Mouse (Mus musculus) midbrain, embryonic 16.5 days (tissue): ENCODE results near the gene Igfals. TPM values are rescaled to one million over a fixed set of nuclear protein-coding genes. Genes with fewer than 3 reads are reported as not detected.

ENCODE experiments used
- ATAC-seq: fragments of 200-750 bp; cut with Nextera tagmentation; 2 replicates; pipeline ENCODE4 v1.8.0; 2017; ENCODE audit warnings: moderate TSS enrichment
- H3K27ac ChIP-seq: fragments of 300-500 bp; sonication (generic); 2 replicates; pipeline ENCODE4 v1.5.1; 2014; ENCODE audit warnings: mild to moderate bottlenecking, low read length, mixed read lengths
- H3K27me3 ChIP-seq: fragments of 300-500 bp; sonication (generic); 2 replicates; pipeline ENCODE4 v1.6.1; 2014; ENCODE audit warnings: low read depth, low read length, mixed read lengths; ENCODE audit not compliant: control insufficient read depth, insufficient read depth
- H3K36me3 ChIP-seq: fragments of 300-500 bp; sonication (generic); 2 replicates; pipeline ENCODE4 v1.6.1; 2014; ENCODE audit warnings: mild to moderate bottlenecking, low read length, moderate library complexity, mixed read lengths; ENCODE audit not compliant: control insufficient read depth, insufficient read depth
- H3K4me1 ChIP-seq: fragments of 300-500 bp; sonication (generic); 2 replicates; pipeline ENCODE4 v1.6.1; 2014; ENCODE audit warnings: mild to moderate bottlenecking, low read length, mixed read lengths; ENCODE audit not compliant: control insufficient read depth, insufficient read depth
- H3K4me2 ChIP-seq: fragments of 300-500 bp; sonication (generic); 2 replicates; pipeline ENCODE4 v1.6.1; 2014; ENCODE audit warnings: mild to moderate bottlenecking, low read length, mixed read lengths
- H3K4me3 ChIP-seq: fragments of 300-500 bp; sonication (generic); 2 replicates; pipeline ENCODE4 v1.5.1; 2014; ENCODE audit warnings: low read depth, mild to moderate bottlenecking, low read length, moderate library complexity, mixed read lengths
- H3K9ac ChIP-seq: fragments of 300-500 bp; sonication (generic); 2 replicates; pipeline ENCODE4 v1.6.1; 2014; ENCODE audit warnings: low read depth, low read length, mixed read lengths
- H3K9me3 ChIP-seq: fragments of 300-500 bp; sonication (generic); replicated peaks from 2 replicates; pipeline ENCODE4 v1.6.1; 2014; ENCODE audit warnings: mild to moderate bottlenecking, low read length, mixed read lengths; ENCODE audit not compliant: control insufficient read depth, poor library complexity, severe bottlenecking
- WGBS: fragments of 180-500 bp; shearing (Covaris S2); extraction: QIAGEN DNeasy Blood & Tissue Kit; methylation state at CpG from one replicate; pipeline ENCODE4 v1.1.7; 2014; 5-methylcytosine and 5-hydroxymethylcytosine counted together
- polyA plus RNA-seq: library from polyadenylated mRNA; unstranded; fragments of >200 nt; fragmentation: Nextera tagmentation; extraction: Ambion mirVana; gene quantifications from 2 replicates; pipeline ENCODE4 v1.2.1, GENCODE M21; 2015

Igfals gene
- polyA plus RNA-seq, 1 experiment from 2014 or later, result not detected

GRCm38 (mm10) chr17:24887291-24888080, 21.7 kb downstream of the Igfals start:
- Histone ChIP-seq H3K36me3 (peaks cover 27% of the 10 kb centered on the region), H3K27me3 (no peaks in the 10 kb centered on the region), H3K9ac (peak overlapping the region; percentile 86), H3K4me2 (peak overlapping the region; percentile 94), H3K9me3 (no peaks in the 10 kb centered on the region), H3K4me1 (peaks cover 32% of the 10 kb centered on the region), H3K27ac (no peak overlapping the region; the same call in 1 of the 2 replicates), H3K4me3 (peak overlapping the region; percentile 93)
- ATAC-seq, result peak; percentile 2; the same call in 1 of the 2 replicates
- WGBS, result 67% methylated on average over 18 of the region's 18 CpGs

GRCm38 (mm10) chr17:24888862-24889261, 23.1 kb downstream of the Igfals start:
- H3K27me3 ChIP-seq, result no peaks in the 10 kb centered on the region
- WGBS, result 89% methylated on average over 3 of the region's 3 CpGs
- H3K4me1 ChIP-seq, result peaks cover 38% of the 10 kb centered on the region
- peaks cover 26% of the 10 kb centered on the region for H3K36me3 ChIP-seq
- no peak for ATAC-seq
- H3K4me3 ChIP-seq, result no peak overlapping the region
- H3K9ac ChIP-seq, result no peak overlapping the region
- H3K27ac ChIP-seq, result no peak overlapping the region
- H3K9me3 ChIP-seq, result no peaks in the 10 kb centered on the region
- H3K4me2 ChIP-seq, result no peak overlapping the region

GRCm38 (mm10) chr17:24890151-24891092, 24.6 kb downstream of the Igfals start:
- Histone ChIP-seq H3K36me3 (peaks cover 26% of the 10 kb centered on the region), H3K9ac (no peak overlapping the region), H3K27ac (no peak overlapping the region), H3K4me3 (no peak overlapping the region), H3K4me2 (no peak overlapping the region), H3K9me3 (no peaks in the 10 kb centered on the region), H3K4me1 (peaks cover 40% of the 10 kb centered on the region), H3K27me3 (no peaks in the 10 kb centered on the region)
- ATAC-seq, result no peak
- WGBS, result 90% methylated on average over 19 of the region's 19 CpGs

- H3K4me1 ChIP-seq, result peaks cover 45% of the 10 kb centered on the region
- no peak overlapping the region for H3K9ac ChIP-seq
- H3K4me2 ChIP-seq, result no peak overlapping the region
- no peak overlapping the region for H3K27ac ChIP-seq
- WGBS, result 88% methylated on average over 12 of the region's 13 CpGs
- no peak overlapping the region for H3K4me3 ChIP-seq
- no peak for ATAC-seq
- no peaks in the 10 kb centered on the region for H3K9me3 ChIP-seq
- H3K36me3 ChIP-seq, result peaks cover 26% of the 10 kb centered on the region
- no peaks in the 10 kb centered on the region for H3K27me3 ChIP-seq
Measured at GRCm38 (mm10) chr17:24891321-24891720, 25.5 kb downstream of the Igfals start.

- no peak for ATAC-seq
- H3K4me2 ChIP-seq, result no peak overlapping the region
- H3K9me3 ChIP-seq, result no peaks in the 10 kb centered on the region
- H3K27ac ChIP-seq, result no peak overlapping the region
- peaks cover 47% of the 10 kb centered on the region for H3K4me1 ChIP-seq
- no peak overlapping the region for H3K9ac ChIP-seq
- no peak overlapping the region for H3K4me3 ChIP-seq
- 85% methylated on average over 12 of the region's 12 CpGs for WGBS
- H3K27me3 ChIP-seq, result no peaks in the 10 kb centered on the region
- H3K36me3 ChIP-seq, result peaks cover 26% of the 10 kb centered on the region
Measured at GRCm38 (mm10) chr17:24892785-24893184, 27.0 kb downstream of the Igfals start.

GRCm38 (mm10) chr17:24893276-24893675, 27.5 kb downstream of the Igfals start:
- WGBS, result 92% methylated on average over 2 of the region's 2 CpGs
- Histone ChIP-seq H3K9ac (no peak overlapping the region; the same call in 1 of the 2 replicates), H3K4me3 (no peak overlapping the region), H3K36me3 (peaks cover 28% of the 10 kb centered on the region), H3K4me2 (no peak overlapping the region), H3K27me3 (no peaks in the 10 kb centered on the region), H3K4me1 (peaks cover 43% of the 10 kb centered on the region), H3K27ac (no peak overlapping the region), H3K9me3 (no peaks in the 10 kb centered on the region)
- ATAC-seq, result no peak

- peaks cover 33% of the 10 kb centered on the region for H3K4me1 ChIP-seq
- H3K27ac ChIP-seq, result peak overlapping the region; percentile 65
- ATAC-seq, result peak; percentile 25
- H3K36me3 ChIP-seq, result peaks cover 36% of the 10 kb centered on the region
- H3K4me3 ChIP-seq, result peak overlapping the region; percentile 86
- no peaks in the 10 kb centered on the region for H3K27me3 ChIP-seq
- 11% methylated on average over 31 of the region's 31 CpGs for WGBS
- peak overlapping the region; percentile 73 for H3K9ac ChIP-seq
- H3K4me2 ChIP-seq, result peak overlapping the region; percentile 97
- no peaks in the 10 kb centered on the region for H3K9me3 ChIP-seq
Measured at GRCm38 (mm10) chr17:24894061-24894994, 28.5 kb downstream of the Igfals start.

GRCm38 (mm10) chr17:24894995-24895547, 29.3 kb downstream of the Igfals start, which contains the start of the genes Eme2 and Mrps34:
TSS of gene Eme2 (minus strand) at chr17:24895087.
TSS of gene Mrps34 (plus strand) at chr17:24895116.
- H3K9ac ChIP-seq, result peak within 1 kb of the TSS; percentile 73
- no peaks in the 10 kb centered on the region for H3K9me3 ChIP-seq
- no peaks in the 10 kb centered on the region for H3K27me3 ChIP-seq
- peaks cover 32% of the 10 kb centered on the region for H3K4me1 ChIP-seq
- peak; percentile 40 for ATAC-seq
- peaks cover 41% of the 10 kb centered on the region for H3K36me3 ChIP-seq
- H3K27ac ChIP-seq, result peak within 1 kb of the TSS; percentile 84
- peak within 1 kb of the TSS; percentile 97 for H3K4me2 ChIP-seq
- WGBS, result under 1% methylated on average over 62 of the region's 62 CpGs
- H3K4me3 ChIP-seq, result peak within 1 kb of the TSS; percentile 86
